Mouse (Mus musculus) megakaryocyte, embryonic 14.5 days (primary cell): ENCODE measurements around the gene Dnm1.

Experiments
- FLI1 ChIP-seq: IDR thresholded peaks from 2 replicates; pipeline ENCODE4 v1.6.1; 2012; ENCODE audit warnings: low read length, inconsistent platforms, mixed read lengths
- GATA1 ChIP-seq: IDR thresholded peaks from 3 replicates; pipeline ENCODE4 v1.6.1; 2012; ENCODE audit warnings: mixed read lengths, low read length, inconsistent platforms, borderline replicate concordance

DNA sequence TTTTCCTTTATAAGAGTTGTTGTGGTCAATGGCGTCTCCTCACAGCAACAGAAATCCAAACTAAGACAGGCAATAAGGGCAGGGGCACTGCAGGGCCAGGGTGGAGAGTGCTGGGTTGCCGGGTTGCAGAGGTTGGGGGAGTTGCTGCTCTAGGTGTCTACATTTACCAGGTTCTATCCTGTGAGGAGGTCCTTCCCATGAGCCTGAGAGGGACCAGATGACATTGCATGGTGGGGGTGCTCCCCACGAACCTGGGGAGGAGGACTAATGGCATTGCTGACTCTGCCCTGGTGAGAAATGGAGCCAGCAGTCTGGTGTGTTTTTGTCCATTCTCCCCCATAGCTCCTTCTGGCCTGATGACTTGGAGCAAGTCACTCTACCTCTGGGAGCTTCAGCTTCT is 4.6 kb upstream of the Dnm1 start:
- no peak for TF ChIP-seq GATA1
- no peak for TF ChIP-seq FLI1
